Mouse (Mus musculus): ENCODE results near the gene Slc10a1.

GRCm38 (mm10) chr12:80952526-80952925 lies 16.0 kb downstream of the Slc10a1 start:
- TF ChIP-seq CTCF (IDR thresholded peaks at IDR 0.05; ENCODE audit: borderline replicate concordance, extremely low read depth, insufficient read depth, insufficient read length): no peak
- no peak for TF ChIP-seq POLR2A (IDR thresholded peaks at IDR 0.05; ENCODE audit: borderline replicate concordance, extremely low read depth, insufficient read depth, insufficient read length, poor library complexity, severe bottlenecking)

Data from brain, embryonic 14.5 days (tissue).